Mouse (Mus musculus) kidney, adult 11 months (tissue): ENCODE data around the gene Gm20604.

Source experiments
- DNase-seq: peaks from one replicate; pipeline ENCODE4 v3.0.0; 2022

The Gm20604 gene

GRCm38 (mm10) chr12:102705216-102705871, 53.1 kb downstream of the Gm20604 start:
- DNase-seq: peak; percentile 79

DNA sequence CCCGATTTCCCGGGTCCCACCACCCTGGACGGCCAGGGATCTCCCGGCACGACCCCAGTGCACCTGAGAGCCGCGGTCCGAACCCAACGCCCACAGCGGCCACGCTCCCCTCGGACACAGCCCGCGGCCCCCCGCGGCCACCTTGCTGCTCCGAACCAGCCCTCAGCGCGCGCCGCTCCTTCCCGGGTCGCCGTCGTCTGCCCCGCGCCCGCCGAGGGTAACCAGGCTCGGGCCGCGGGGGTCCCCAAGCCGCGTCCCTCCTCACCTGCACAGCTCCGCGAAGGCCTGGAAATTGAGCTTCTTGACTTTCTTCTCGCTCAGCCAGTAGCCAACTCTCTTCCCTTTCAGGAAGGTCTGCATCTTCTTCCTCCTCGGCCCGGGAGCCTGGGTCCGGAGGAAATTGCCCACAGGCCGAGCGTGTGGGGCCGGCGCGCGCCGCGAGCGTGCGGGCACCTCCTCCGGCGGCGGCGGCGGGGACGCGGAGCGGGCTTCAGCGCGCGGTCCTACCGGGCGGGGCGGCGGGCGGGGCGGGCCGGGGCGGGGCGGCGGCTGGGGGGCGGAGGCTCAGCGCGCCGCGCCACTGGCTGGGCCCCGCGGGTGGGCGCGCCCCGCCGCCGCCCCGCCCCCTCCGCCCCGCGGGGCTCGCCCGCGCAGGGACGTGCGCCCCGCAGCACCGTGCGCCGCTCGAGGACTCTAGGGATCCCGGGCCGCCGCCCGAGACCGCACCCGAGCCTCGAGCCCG, 53.8 kb downstream of the Gm20604 start, which contains the start of gene Itpk1:
Itpk1 (minus strand) TSS at position 474 of the 742 bp plus-strand sequence.
- DNase-seq: peak; percentile 42

- DNase-seq: no peak
Observed at GRCm38 (mm10) chr12:102703921-102704408, 54.5 kb downstream of the Gm20604 start.

GRCm38 (mm10) chr12:102703441-102703840, 55.0 kb downstream of the Gm20604 start:
- no peak for DNase-seq

- no peak for DNase-seq
Observed at GRCm38 (mm10) chr12:102703111-102703412, 55.4 kb downstream of the Gm20604 start.

DNA sequence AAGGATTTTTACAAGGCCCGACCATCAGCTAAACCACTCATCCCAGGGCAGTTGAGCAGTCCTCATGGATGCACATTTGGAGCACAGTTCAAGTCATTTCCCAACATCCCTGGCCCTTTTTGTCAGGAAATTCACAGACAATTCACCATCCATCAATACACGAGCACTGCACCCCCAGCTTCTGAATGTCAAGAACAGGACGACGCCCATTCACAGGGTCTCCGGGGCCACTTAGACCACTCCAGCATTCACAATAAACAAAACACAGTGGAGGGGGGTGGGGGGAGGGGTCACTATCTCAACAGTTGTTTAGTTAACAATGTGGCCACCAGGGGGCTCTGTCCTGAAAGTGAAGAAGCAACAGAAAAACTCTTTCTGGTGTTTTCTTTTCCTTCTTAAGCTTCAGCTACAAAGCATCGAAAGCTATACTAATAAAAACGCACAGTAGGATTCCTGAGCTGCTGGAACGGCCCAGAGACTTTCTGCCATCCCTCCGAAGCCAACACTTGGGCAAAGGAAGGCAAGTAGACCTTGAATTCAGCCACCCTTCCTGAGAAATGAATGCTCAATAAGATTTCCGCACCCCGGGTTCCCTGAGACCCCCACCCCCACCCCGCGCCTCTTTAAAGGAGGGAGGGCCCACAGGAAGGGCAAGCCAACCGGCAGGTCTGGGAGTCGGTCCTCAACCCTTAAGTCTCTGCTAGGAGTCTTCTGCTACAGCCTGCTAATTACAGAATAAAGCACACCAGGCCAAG, 55.9 kb downstream of the Gm20604 start:
- peak; percentile 47 for DNase-seq

DNA sequence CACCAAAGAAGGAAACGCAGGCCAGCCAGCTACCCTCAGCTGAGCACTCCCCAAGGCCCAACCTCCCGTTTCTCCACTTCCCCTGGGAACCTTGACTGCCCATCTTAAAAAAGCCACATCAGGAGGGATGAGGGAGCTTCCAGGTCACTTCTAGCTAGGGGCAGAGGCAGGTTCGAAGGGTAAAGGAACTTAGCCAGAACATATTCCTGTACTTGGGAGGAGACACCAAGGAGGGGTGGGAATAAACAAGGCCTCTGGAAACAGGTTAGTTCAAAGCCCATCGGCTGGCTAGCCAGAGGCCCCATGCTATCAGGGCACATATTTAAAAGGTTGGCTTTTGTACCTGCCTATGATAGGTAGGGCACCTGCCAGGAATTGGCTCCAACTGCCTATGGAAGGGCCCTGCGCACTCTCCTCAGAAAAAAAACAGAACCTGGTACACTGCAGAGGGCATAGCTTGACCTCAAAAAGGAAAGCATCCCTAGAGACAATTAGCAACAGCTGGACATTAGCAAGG, 56.7 kb downstream of the Gm20604 start:
- DNase-seq: no peak

DNA sequence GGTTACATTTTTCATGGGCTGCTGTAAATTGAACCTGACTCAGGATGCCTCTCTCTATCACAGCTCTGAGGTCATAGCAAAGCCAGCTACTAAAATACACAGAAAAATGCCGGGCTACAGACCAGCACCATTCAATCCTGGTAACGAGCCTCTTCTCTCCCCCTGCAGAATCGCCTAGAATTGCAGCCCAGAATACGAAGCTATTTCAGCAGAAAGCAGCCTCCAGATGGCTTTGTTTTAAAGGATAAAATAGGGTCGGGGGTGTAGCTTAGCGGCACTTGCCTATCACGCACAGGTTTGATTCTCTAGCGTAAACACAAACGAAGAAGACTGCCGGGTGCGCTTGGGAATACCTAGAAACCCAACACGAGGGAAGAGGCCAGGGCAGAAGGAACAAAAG, 58.0 kb downstream of the Gm20604 start:
- DNase-seq: no peak

DNA sequence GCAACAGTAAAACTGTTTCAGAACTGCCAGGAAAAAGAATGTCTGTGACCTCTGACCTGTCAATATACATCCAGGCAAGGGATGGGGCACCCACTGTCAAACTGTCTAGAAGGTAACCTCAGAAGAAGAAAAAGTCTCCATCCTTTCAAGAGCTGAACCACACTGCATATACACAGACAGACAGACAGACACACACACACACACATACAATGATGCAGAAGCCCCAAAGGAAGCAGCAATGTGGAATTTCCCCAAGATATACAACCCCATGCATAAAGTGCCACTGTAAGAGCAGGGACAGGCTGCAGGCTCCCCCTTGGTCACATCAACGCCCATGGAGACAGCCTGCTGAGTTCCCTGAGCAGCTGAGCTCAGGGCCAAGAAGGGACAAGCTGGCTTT, 59.3 kb downstream of the Gm20604 start:
- DNase-seq: no peak

GRCm38 (mm10) chr12:102698089-102698684, 60.3 kb downstream of the Gm20604 start:
- no peak for DNase-seq

GRCm38 (mm10) chr12:102697381-102697780, 61.1 kb downstream of the Gm20604 start:
- no peak for DNase-seq

- DNase-seq: no peak
Observed at GRCm38 (mm10) chr12:102696635-102697354, 61.7 kb downstream of the Gm20604 start.

DNA sequence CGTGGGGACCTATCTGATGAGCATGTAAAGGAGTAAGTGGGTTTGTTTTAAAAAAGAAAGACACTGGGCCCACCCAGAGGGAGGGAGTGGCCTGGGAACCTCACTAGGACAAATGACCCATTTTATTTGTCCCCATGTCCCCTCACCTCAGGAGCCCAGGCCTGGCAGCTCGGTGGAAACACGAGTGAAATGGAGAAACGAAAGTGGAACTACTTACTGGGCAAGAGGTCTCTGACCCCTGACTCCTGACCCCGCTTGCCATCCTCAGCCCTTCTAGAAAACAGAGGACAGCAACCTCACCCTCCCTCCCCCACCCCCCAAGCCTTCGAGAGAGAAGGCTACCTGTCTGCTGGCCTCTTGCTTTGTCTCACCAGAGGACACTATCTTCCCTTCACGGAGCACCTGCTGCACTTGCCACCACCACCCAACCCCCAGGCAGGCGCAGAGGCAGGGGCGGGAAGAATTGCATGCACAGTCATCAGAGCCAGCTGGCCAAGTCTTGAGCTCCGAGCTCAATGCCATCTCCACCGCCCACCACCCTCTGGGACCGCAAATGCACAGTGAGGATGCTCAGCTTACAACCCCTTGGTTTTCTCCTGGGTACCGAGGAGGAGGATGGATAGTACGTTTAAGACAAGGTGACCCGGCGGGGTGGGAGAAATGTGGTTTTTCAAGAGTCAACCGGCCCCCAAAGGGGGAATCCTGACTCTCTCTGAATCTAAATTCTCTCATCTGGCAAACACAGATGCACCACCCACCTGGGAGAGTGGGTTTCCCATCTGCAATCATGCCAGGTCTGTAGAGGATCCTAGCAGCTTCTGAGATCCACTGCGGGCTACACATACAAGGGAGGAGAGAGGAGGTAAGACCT, 62.9 kb downstream of the Gm20604 start:
- no peak for DNase-seq

DNA sequence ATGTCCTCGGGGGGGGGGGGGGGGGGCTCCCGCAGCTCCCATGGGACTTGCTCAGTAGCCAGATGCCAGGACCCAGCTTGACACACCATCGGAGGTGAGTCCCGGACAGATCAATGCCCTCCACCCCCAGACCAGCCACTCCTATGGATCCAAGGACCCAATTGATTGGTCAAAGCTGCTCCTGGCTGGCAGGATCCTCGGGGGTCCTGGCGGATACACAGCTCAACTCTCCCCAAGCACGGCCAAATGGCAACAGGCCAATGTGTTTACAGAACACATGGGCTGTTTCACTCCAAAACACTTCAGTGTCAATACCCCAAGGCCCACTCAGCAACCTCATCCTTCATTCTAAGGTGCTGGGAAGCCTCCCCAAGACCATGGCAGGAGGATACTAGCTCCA, 66.7 kb downstream of the Gm20604 start:
- DNase-seq: no peak
